Mouse (Mus musculus): ENCODE results near the gene Cdc37l1.

DNA sequence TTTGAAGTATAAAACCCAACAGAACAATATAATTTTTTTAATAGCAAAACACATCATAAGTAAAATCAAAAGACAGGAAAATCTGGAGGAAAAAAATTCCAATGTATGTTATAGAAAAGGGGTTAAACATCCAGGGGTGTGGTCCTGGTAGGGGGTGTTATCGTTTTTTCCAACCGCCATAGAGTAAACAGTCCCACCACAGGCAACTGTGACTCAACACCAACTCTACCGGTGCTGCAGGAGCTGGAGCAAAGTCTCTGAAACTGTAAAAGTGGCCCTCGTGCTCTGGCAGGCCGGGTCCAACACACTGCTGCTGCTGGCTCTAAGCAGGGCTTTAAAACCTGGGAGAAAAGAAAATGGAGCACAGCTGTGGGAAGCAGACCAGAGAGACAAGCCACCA lies 68.6 kb downstream of the Cdc37l1 start:
- TF ChIP-seq CTCF (IDR thresholded peaks at IDR 0.05; ENCODE audit: control insufficient read depth, insufficient read depth, insufficient replicate concordance, low read depth, low read length) (no peak), POLR2A (IDR thresholded peaks at IDR 0.05; ENCODE audit: control insufficient read depth, low read depth, low read length) (no peak)
